ENCODE assay signal across 8 mouse cellular contexts in the genomic region with DNA sequence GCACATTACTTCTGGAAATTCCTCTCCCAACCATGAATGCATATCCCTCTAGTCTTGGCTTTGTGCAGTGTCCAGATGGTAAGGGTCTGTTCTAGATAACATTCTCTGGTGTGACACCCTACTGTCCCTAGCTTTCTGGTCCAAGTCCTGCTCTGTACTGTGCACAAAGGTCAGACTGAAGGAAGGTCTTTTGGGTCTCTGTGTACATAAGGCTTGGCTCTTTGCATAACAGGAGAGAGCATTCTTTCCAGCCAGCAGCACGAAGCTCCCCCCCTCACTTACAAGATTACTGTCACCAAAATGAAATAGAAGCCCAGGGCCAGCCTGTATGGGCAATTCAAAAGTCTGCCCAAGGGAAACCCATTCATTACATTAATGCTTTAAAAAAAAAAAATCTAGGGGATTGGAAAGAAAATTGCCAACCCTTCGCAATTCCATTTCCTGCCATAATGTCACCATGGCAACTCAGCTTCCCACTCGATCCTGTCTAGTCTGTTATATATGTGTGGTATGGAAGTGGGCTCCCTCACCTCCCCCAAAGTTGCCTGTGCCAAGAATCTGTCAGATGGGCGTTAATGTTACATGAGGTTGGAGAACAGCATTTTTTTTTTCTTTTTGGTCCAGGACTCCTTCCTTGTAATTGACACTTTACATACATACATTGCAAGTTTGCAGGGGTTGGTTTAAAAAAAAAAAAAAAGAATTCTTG.
DNase-seq lines count a peak whose midpoint lies in the region; ATAC-seq lines count a peak whose summit lies in the region.
"Had no signal": no experiment of that assay in that cellular context is flagged by ENCODE, and none has a peak within 500 bp of the region (broad histone marks: within the 10 kb centered on the region; RNA-seq: fewer than 3 reads in every experiment).

No protein-coding gene starts in this region.

- H3K4me2 ChIP-seq in liver, embryonic 13.5 days: no peak overlapping the region
- 0 out of 2 replicates have a peak overlapping the region, but pooled peaks have one; percentile 7 for H3K4me2 ChIP-seq in hindbrain, embryonic 16.5 days (ENCODE audit: low read length)
- H3K4me2 ChIP-seq: liver, embryonic 11.5 days had no signal

- ATAC-seq in liver, embryonic 13.5 days (ENCODE audit: low read depth): 0 out of 2 replicates have a peak, but pooled peaks have one; percentile 29
- peak; percentile 82 for ATAC-seq in hindbrain, embryonic 16.5 days

- no peak overlapping the region for H3K27ac ChIP-seq in liver, embryonic 13.5 days
- peak overlapping the region; percentile 72 for H3K27ac ChIP-seq in hindbrain, embryonic 16.5 days (ENCODE audit: low read depth, low read length)

- no peaks in the 10 kb centered on the region for H3K27me3 ChIP-seq in liver, embryonic 13.5 days
- H3K27me3 ChIP-seq in hindbrain, embryonic 16.5 days (replicated peaks; ENCODE audit: control insufficient read depth, insufficient read depth, low read length): no peaks in the 10 kb centered on the region

- 0 out of 2 replicates have a peak, but pooled peaks cover 5% of the 10 kb centered on the region for H3K4me1 ChIP-seq in liver, embryonic 13.5 days (replicated peaks)
- H3K4me1 ChIP-seq in hindbrain, embryonic 16.5 days (ENCODE audit: control insufficient read depth, insufficient read depth, low read depth, low read length): peaks cover 14% of the 10 kb centered on the region

- no peak for DNase-seq in liver, embryonic 13.5 days
- DNase-seq in liver: no peak
- peak; percentile 78 to 84 for DNase-seq in cerebellum, postnatal 10 days
- DNase-seq in right cerebral cortex, postnatal 36 days (ENCODE audit: low spot score in 2 of 2): peak; percentile 59 to 69
- no peak for DNase-seq in Muller cell, postnatal 12 days (ENCODE audit: inconsistent ontology term)
- DNase-seq in thymus, postnatal 4 days: no peak

- H3K9me3 ChIP-seq in liver, embryonic 13.5 days (replicated peaks): no peaks in the 10 kb centered on the region
- no peaks in the 10 kb centered on the region for H3K9me3 ChIP-seq in hindbrain, embryonic 16.5 days (ENCODE audit: control insufficient read depth, low read length)

- WGBS in liver, embryonic 13.5 days (ENCODE audit: insufficient replicate concordance): 50% methylated on average over 4 of the region's 4 CpGs
- WGBS in hindbrain, embryonic 16.5 days: 15% methylated on average over 4 of the region's 4 CpGs

- H3K4me3 ChIP-seq in liver, embryonic 13.5 days (replicated peaks): no peak overlapping the region
- no peak overlapping the region for H3K4me3 ChIP-seq in hindbrain, embryonic 16.5 days (ENCODE audit: low read length)

- H3K36me3 ChIP-seq in liver, embryonic 13.5 days: no peaks in the 10 kb centered on the region
- peaks cover 4% of the 10 kb centered on the region; the same call in 1 of the 2 replicates for H3K36me3 ChIP-seq in hindbrain, embryonic 16.5 days (ENCODE audit: control insufficient read depth, insufficient read depth, low read length)

- no peak overlapping the region for H3K9ac ChIP-seq in liver, embryonic 13.5 days
- H3K9ac ChIP-seq in hindbrain, embryonic 16.5 days (ENCODE audit: low read depth, low read length): no peak overlapping the region

Comparison
In these comparisons a context has a peak if more than half of its experiments do, and no peak if none do; other contexts are left out.
1. DNase-seq: peak in cerebellum, postnatal 10 days (2 of 2) and right cerebral cortex, postnatal 36 days (2 of 2); none in liver, embryonic 13.5 days (single experiment), liver (single experiment), Muller cell, postnatal 12 days (single experiment) and thymus, postnatal 4 days (single experiment).